Comparison of ENCODE assay signal across 9 mouse cellular contexts in genomic region chr7:111182319-111182718, GRCm38 (mm10).
DNase-seq lines count a peak whose midpoint lies in the region; ATAC-seq and TF ChIP-seq lines count a peak whose summit lies in the region.
"Had no signal": no experiment of that assay in that cellular context is flagged by ENCODE, and none has a peak within 500 bp of the region (broad histone marks: within the 10 kb centered on the region; RNA-seq: fewer than 3 reads in every experiment).

No protein-coding gene starts in this region.

- H3K4me2 ChIP-seq in heart, embryonic 11.5 days, result no peak overlapping the region
- H3K4me2 ChIP-seq: lung, embryonic 15.5 days had no signal

- H3K27ac ChIP-seq in heart, adult 2 months, result no peak overlapping the region
- no peak overlapping the region for H3K27ac ChIP-seq in heart, embryonic 11.5 days (ENCODE audit: low read depth, low read length)
- H3K27ac ChIP-seq in small intestine, adult 2 months (ENCODE audit: insufficient read depth, low read depth, low read length), result no peak overlapping the region
- H3K27ac ChIP-seq: lung, embryonic 15.5 days had no signal

- no peak overlapping the region for H3K9ac ChIP-seq in heart, adult 2 months (ENCODE audit: low read depth, low read length)
- H3K9ac ChIP-seq in heart, embryonic 11.5 days (ENCODE audit: low read depth, low read length), result no peak overlapping the region
- H3K9ac ChIP-seq: lung, embryonic 15.5 days had no signal

- DNase-seq in heart, adult 2 months, result peak; percentile 53 to 72
- peak; percentile 65 for DNase-seq in ZHBTc4 (ENCODE audit: low read depth, low spot score)
- DNase-seq in embryo, embryonic 9.5 days (ENCODE audit: extremely low spot score), result peak; percentile 44
- peak; percentile 70 to 81 for DNase-seq in heart, postnatal 14 days
- DNase-seq in layer of hippocampus, adult 9-10 months (ENCODE audit: low spot score), result peak; percentile 35

- TF ChIP-seq POLR2A in heart, adult 2 months (IDR thresholded peaks at IDR 0.05; ENCODE audit: insufficient read depth, low read depth, low read length), result no peak
- no peak for TF ChIP-seq POLR2A in small intestine, adult 2 months (IDR thresholded peaks at IDR 0.05; ENCODE audit: low read depth, low read length)

- H3K4me1 ChIP-seq in heart, adult 2 months (ENCODE audit: control insufficient read depth, insufficient read depth, low read length), result peaks cover 2% of the 10 kb centered on the region
- peaks cover 26% of the 10 kb centered on the region for H3K4me1 ChIP-seq in heart, embryonic 11.5 days (ENCODE audit: control insufficient read depth, insufficient read depth, low read length)
- H3K4me1 ChIP-seq in small intestine, adult 2 months (ENCODE audit: control insufficient read depth, insufficient read depth, insufficient read length, low read length), result peaks cover 9% of the 10 kb centered on the region

- no peaks in the 10 kb centered on the region for H3K9me3 ChIP-seq in heart, embryonic 11.5 days (replicated peaks; ENCODE audit: control insufficient read depth, low read length)
- H3K9me3 ChIP-seq: lung, embryonic 15.5 days had no signal

- no peak for ATAC-seq in heart, embryonic 11.5 days (replicated peaks; ENCODE audit: insufficient number of reproducible peaks, low FRiP score, low TSS enrichment)
- ATAC-seq in megakaryocyte progenitor cell, adult 5-6 weeks (replicated peaks; ENCODE audit: poor library complexity), result peak; percentile 75

- peak; percentile 93 for TF ChIP-seq CTCF in heart, adult 2 months (IDR thresholded peaks at IDR 0.05)
- TF ChIP-seq CTCF in small intestine, adult 2 months (IDR thresholded peaks at IDR 0.05; ENCODE audit: extremely low read depth, insufficient read length, insufficient replicate concordance, low read depth, low read length), result peak; percentile 45; the same call in 1 of the 2 replicates

- WGBS in heart, adult 2 months, result 43% methylated on average over 3 of the region's 3 CpGs
- 64% methylated on average over 3 of the region's 3 CpGs for WGBS in heart, embryonic 11.5 days (ENCODE audit: insufficient replicate concordance)
- 55% methylated on average over 3 of the region's 3 CpGs for WGBS in small intestine, adult 2 months

- intact Hi-C loops in heart, adult 2 months (cut with DNase I), result loop anchor here (1.0 to 10.0 kb wide), 4 partner anchors 59 to 602 kb away; no protein-coding TSS in a partner anchor
- intact Hi-C loops in heart, postnatal 14 days (cut with DNase I), result loop anchor here (1.0 to 10.0 kb wide), 5 partner anchors 59 to 787 kb away; no protein-coding TSS in a partner anchor

- H3K79me2 ChIP-seq in heart, adult 2 months (replicated peaks; ENCODE audit: control insufficient read depth, insufficient read depth, low read length), result no peaks in the 10 kb centered on the region

- TF ChIP-seq EP300 in heart, adult 2 months (IDR thresholded peaks at IDR 0.05; ENCODE audit: insufficient read depth, low read depth, low read length), result no peak

- H3K36me3 ChIP-seq in heart, adult 2 months (ENCODE audit: control insufficient read depth, insufficient read depth, low read length), result no peaks in the 10 kb centered on the region
- H3K36me3 ChIP-seq in heart, embryonic 11.5 days (ENCODE audit: control insufficient read depth, insufficient read depth, low read length), result no peaks in the 10 kb centered on the region
- no peaks in the 10 kb centered on the region for H3K36me3 ChIP-seq in small intestine, adult 2 months (ENCODE audit: control insufficient read depth, insufficient read depth, low read length)
- H3K36me3 ChIP-seq: lung, embryonic 15.5 days had no signal

- no peaks in the 10 kb centered on the region for H3K27me3 ChIP-seq in heart, adult 2 months (ENCODE audit: control insufficient read depth, insufficient read depth, low read length)
- H3K27me3 ChIP-seq in heart, embryonic 11.5 days (ENCODE audit: control insufficient read depth, insufficient read depth, low read length), result no peaks in the 10 kb centered on the region
- no peaks in the 10 kb centered on the region for H3K27me3 ChIP-seq in small intestine, adult 2 months (ENCODE audit: control insufficient read depth, insufficient read depth, low read length)
- H3K27me3 ChIP-seq: lung, embryonic 15.5 days had no signal

- no peak overlapping the region for H3K4me3 ChIP-seq in heart, adult 2 months
- no peak overlapping the region for H3K4me3 ChIP-seq in heart, embryonic 11.5 days (ENCODE audit: low read depth, low read length)
- no peak overlapping the region for H3K4me3 ChIP-seq in small intestine, adult 2 months (ENCODE audit: low read depth, low read length)
- H3K4me3 ChIP-seq: lung, embryonic 15.5 days had no signal
